ENCODE assay signal across 29 mouse cellular contexts in the genomic region with DNA sequence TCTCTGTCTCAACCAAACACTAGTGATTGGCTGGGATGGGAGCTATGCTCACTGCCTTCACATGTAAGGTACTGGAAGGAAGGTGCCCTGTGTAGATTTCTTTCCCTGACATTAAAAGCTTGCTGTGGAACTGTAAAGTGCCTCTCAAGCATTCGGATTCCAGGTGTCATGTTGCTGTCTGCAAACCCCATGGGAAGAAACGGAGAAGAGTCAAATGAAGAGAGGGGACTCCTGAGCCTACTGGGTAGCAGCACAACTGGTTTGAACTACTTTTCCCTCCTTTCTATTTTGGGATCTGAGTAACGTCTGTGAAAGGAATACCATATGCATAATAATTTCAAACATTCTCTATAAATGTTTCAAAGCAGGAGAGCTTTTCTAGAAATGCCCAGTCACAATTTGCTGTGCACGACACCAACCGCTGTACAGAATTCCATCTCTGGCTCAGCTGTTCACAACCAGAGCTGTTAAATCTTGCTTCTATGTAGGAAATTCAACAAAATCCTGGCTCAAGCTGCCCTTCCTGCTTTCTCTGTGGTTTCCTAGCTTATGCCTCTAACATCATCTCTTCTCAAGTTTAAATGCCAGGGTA.
DNase-seq lines count a peak whose midpoint lies in the region; ATAC-seq and TF ChIP-seq lines count a peak whose summit lies in the region.
"Had no signal": no experiment of that assay in that cellular context is flagged by ENCODE, and none has a peak within 500 bp of the region (broad histone marks: within the 10 kb centered on the region; RNA-seq: fewer than 3 reads in every experiment).

No protein-coding gene starts in this region.

- peak overlapping the region; percentile 84 for H3K27ac ChIP-seq in gastrocnemius, adult 2 months
- peak overlapping the region; percentile 71 for H3K27ac ChIP-seq in embryonic facial prominence, embryonic 13.5 days
- no peak overlapping the region for H3K27ac ChIP-seq in limb, embryonic 10.5 days
- H3K27ac ChIP-seq: forebrain, embryonic 10.5 days; hindbrain, embryonic 10.5 days; hindbrain, embryonic 15.5 days; kidney, embryonic 15.5 days; liver, embryonic 15.5 days had no signal

- H3K4me2 ChIP-seq in embryonic facial prominence, embryonic 13.5 days, result no peak overlapping the region
- H3K4me2 ChIP-seq: hindbrain, embryonic 15.5 days; kidney, embryonic 15.5 days; liver, embryonic 15.5 days; lung, embryonic 14.5 days had no signal

- WGBS in embryonic facial prominence, embryonic 13.5 days, result 31% methylated on average over 5 of the region's 5 CpGs
- WGBS in limb, embryonic 10.5 days, result 80% methylated on average over 5 of the region's 5 CpGs

- no peak for TF ChIP-seq CTCF in gastrocnemius, adult 2 months (IDR thresholded peaks at IDR 0.05)

- no peaks in the 10 kb centered on the region for H3K36me3 ChIP-seq in embryonic facial prominence, embryonic 13.5 days
- H3K36me3 ChIP-seq in limb, embryonic 10.5 days, result no peaks in the 10 kb centered on the region
- H3K36me3 ChIP-seq: forebrain, embryonic 10.5 days; hindbrain, embryonic 10.5 days; hindbrain, embryonic 15.5 days; kidney, embryonic 15.5 days; liver, embryonic 15.5 days had no signal

- no peaks in the 10 kb centered on the region for H3K27me3 ChIP-seq in embryonic facial prominence, embryonic 13.5 days
- no peaks in the 10 kb centered on the region for H3K27me3 ChIP-seq in limb, embryonic 10.5 days (ENCODE audit: low read depth, poor library complexity, severe bottlenecking)
- H3K27me3 ChIP-seq: hindbrain, embryonic 15.5 days; kidney, embryonic 15.5 days; liver, embryonic 15.5 days had no signal

- H3K9ac ChIP-seq in embryonic facial prominence, embryonic 13.5 days, result no peak overlapping the region
- H3K9ac ChIP-seq: hindbrain, embryonic 15.5 days; kidney, embryonic 15.5 days; liver, embryonic 15.5 days; lung, embryonic 14.5 days had no signal

- no peak for ATAC-seq in embryonic facial prominence, embryonic 13.5 days (ENCODE audit: insufficient number of reproducible peaks, insufficient read depth, low FRiP score, low TSS enrichment, low read depth)
- no peak for ATAC-seq in inflammation-experienced regulatory T-cells, adult 6 months
- ATAC-seq: forebrain, embryonic 16.5 days had no signal

- DNase-seq in gastrocnemius, adult 2 months, result peak; percentile 28
- no peak for DNase-seq in gastrocnemius, postnatal 14 days
- peak; percentile 8 for DNase-seq in limb, embryonic 10.5 days (ENCODE audit: low spot score)
- DNase-seq in telencephalon, adult 2 months (ENCODE audit: low read depth, low spot score), result peak; percentile 49
- DNase-seq in kidney, postnatal 36 days, result no peak
- DNase-seq: adrenal gland, postnatal 25 days; B cell, adult 2 months; cerebellum, adult 9-10 months; cerebellum, postnatal 36 days; embryo, embryonic 11 days; heart, postnatal 14 days; kidney, adult 18-20 months; kidney, postnatal 25 days; layer of hippocampus, adult 9-11 months; lung, embryonic 14.5 days; lung, postnatal 14 days; midbrain, embryonic 14.5 days; right cerebral cortex, postnatal 25 days; spleen, adult 18-20 months; thymus, adult 18-20 months; thymus, postnatal 25 days had no signal

- peaks cover 13% of the 10 kb centered on the region for H3K4me1 ChIP-seq in embryonic facial prominence, embryonic 13.5 days
- 0 out of 2 replicates have a peak, but pooled peaks cover 5% of the 10 kb centered on the region for H3K4me1 ChIP-seq in limb, embryonic 10.5 days
- H3K4me1 ChIP-seq: hindbrain, embryonic 10.5 days; hindbrain, embryonic 15.5 days; liver, embryonic 15.5 days had no signal

- H3K9me3 ChIP-seq in embryonic facial prominence, embryonic 13.5 days, result no peaks in the 10 kb centered on the region
- no peaks in the 10 kb centered on the region for H3K9me3 ChIP-seq in limb, embryonic 10.5 days (replicated peaks)
- H3K9me3 ChIP-seq: forebrain, embryonic 10.5 days; hindbrain, embryonic 10.5 days; hindbrain, embryonic 15.5 days; kidney, embryonic 15.5 days; liver, embryonic 15.5 days had no signal

- intact Hi-C loops in gastrocnemius, adult 2 months (cut with DNase I), result loop anchor here (5.0 kb wide), 1 partner anchor 263 kb away; no protein-coding TSS in a partner anchor
- intact Hi-C loops in gastrocnemius, postnatal 14 days (cut with DNase I; ENCODE audit: low total_unique reads), result no loop called here

- H3K4me3 ChIP-seq in gastrocnemius, adult 2 months, result no peak overlapping the region
- H3K4me3 ChIP-seq in embryonic facial prominence, embryonic 13.5 days, result no peak overlapping the region
- no peak overlapping the region for H3K4me3 ChIP-seq in limb, embryonic 10.5 days
- H3K4me3 ChIP-seq: forebrain, embryonic 10.5 days; hindbrain, embryonic 10.5 days; hindbrain, embryonic 15.5 days; kidney, embryonic 15.5 days; liver, embryonic 15.5 days had no signal

Comparison
In these comparisons a context has a peak if more than half of its experiments do, and no peak if none do; other contexts are left out.
1. DNase-seq: peak in gastrocnemius, adult 2 months (single experiment), limb, embryonic 10.5 days (single experiment) and telencephalon, adult 2 months (single experiment); none in gastrocnemius, postnatal 14 days (single experiment) and kidney, postnatal 36 days (0 of 2).